Mouse (Mus musculus) cerebellum, adult 2 months (tissue): ENCODE data around the gene Dlgap4.

ENCODE experiments used
- CTCF ChIP-seq: fragments of 200-500 bp; IDR thresholded peaks from 2 replicates; pipeline ENCODE4 v1.5.1; 2011; ENCODE audit warnings: low read depth, mild to moderate bottlenecking, control low read depth, low read length, moderate library complexity, borderline replicate concordance; ENCODE audit not compliant: insufficient read depth
- POLR2A ChIP-seq: fragments of 200-500 bp; IDR thresholded peaks from 2 replicates; pipeline ENCODE4 v1.6.1; 2011; ENCODE audit warnings: low read length, control low read depth, borderline replicate concordance; ENCODE audit not compliant: insufficient read depth

GRCm38 (mm10) chr2:156664993-156665518 lies 51.6 kb downstream of the Dlgap4 start:
- TF ChIP-seq POLR2A, result no peak
- TF ChIP-seq CTCF, result no peak
